Mouse (Mus musculus) megakaryocyte, adult 5-6 weeks (primary cell): ENCODE results near the gene Hoxa6. TPM values are rescaled to one million over a fixed set of nuclear protein-coding genes. Genes with fewer than 3 reads are reported as not detected.

Experiments used
- ATAC-seq: 2 replicates; pipeline ENCODE4 v1.8.0; 2016; ENCODE audit warnings: mild to moderate bottlenecking, inconsistent platforms; ENCODE audit not compliant: poor library complexity, severe bottlenecking
- total RNA-seq, 2 experiments: library from RNA; stranded (forward) in 1 of 2; stranded (reverse) in 1 of 2; fragments of 153-499, 151-499 nt in 1 of 2; fragments of 221-1000, 200-1000 nt in 1 of 2; gene quantifications; 2 replicates each; pipeline versions ENCODE4 v1.2.3 to v1.2.4; 2015 to 2017

The Hoxa6 gene
- total RNA-seq, 2 experiments from 2014 or later = not detected

- no peak for ATAC-seq
Observed at GRCm38 (mm10) chr6:52203121-52203370, 5.5 kb downstream of the Hoxa6 start.

GRCm38 (mm10) chr6:52202362-52203120 lies 6.0 kb downstream of the Hoxa6 start:
- ATAC-seq = no peak

- no peak for ATAC-seq
Observed at GRCm38 (mm10) chr6:52201269-52201668, 7.3 kb downstream of the Hoxa6 start.

GRCm38 (mm10) chr6:52200751-52201250 lies 7.7 kb downstream of the Hoxa6 start:
- no peak for ATAC-seq

GRCm38 (mm10) chr6:52200073-52200750 lies 8.3 kb downstream of the Hoxa6 start:
- ATAC-seq = no peak

GRCm38 (mm10) chr6:52197271-52197670 lies 11.3 kb downstream of the Hoxa6 start:
- no peak for ATAC-seq

- no peak for ATAC-seq
Observed at GRCm38 (mm10) chr6:52196811-52197210, 11.7 kb downstream of the Hoxa6 start.

GRCm38 (mm10) chr6:52194690-52195089 lies 13.8 kb downstream of the Hoxa6 start:
- ATAC-seq = no peak

GRCm38 (mm10) chr6:52191860-52192550 lies 16.5 kb downstream of the Hoxa6 start:
- peak; percentile 98 for ATAC-seq

GRCm38 (mm10) chr6:52190906-52191810 lies 17.4 kb downstream of the Hoxa6 start, which contains the start of gene Hoxa4:
TSS of gene Hoxa4 (minus strand) at chr6:52191753.
- no peak for ATAC-seq

GRCm38 (mm10) chr6:52190410-52190809 lies 18.1 kb downstream of the Hoxa6 start:
- ATAC-seq = no peak

GRCm38 (mm10) chr6:52189909-52190308 lies 18.6 kb downstream of the Hoxa6 start:
- ATAC-seq = no peak

- no peak for ATAC-seq
Observed at GRCm38 (mm10) chr6:52189172-52189591, 19.3 kb downstream of the Hoxa6 start.

- no peak for ATAC-seq
Observed at GRCm38 (mm10) chr6:52186500-52186899, 22.0 kb downstream of the Hoxa6 start.

- no peak for ATAC-seq
Observed at GRCm38 (mm10) chr6:52185834-52186233, 22.7 kb downstream of the Hoxa6 start.

- no peak for ATAC-seq
Observed at GRCm38 (mm10) chr6:52185222-52185621, 23.3 kb downstream of the Hoxa6 start.

GRCm38 (mm10) chr6:52184668-52185067 lies 23.9 kb downstream of the Hoxa6 start:
- no peak for ATAC-seq

GRCm38 (mm10) chr6:52183311-52184080 lies 25.0 kb downstream of the Hoxa6 start:
- ATAC-seq = no peak

- ATAC-seq = no peak
Observed at GRCm38 (mm10) chr6:52182793-52183192, 25.7 kb downstream of the Hoxa6 start.

GRCm38 (mm10) chr6:52182030-52182429 lies 26.5 kb downstream of the Hoxa6 start:
- ATAC-seq = no peak
